Mouse (Mus musculus) retina, postnatal 7 days (tissue): Measurements from ENCODE around the gene Fxr1.
"Not testable (repeated sequence)": the region's sequence is repeated elsewhere in the genome, so short reads cannot be mapped to it uniquely, and the experiment has no call there.

Experiments
- DNase-seq: peaks from one replicate; pipeline ENCODE4 v3.0.0-alpha.2; 2012; ENCODE audit warnings: low read depth, low spot score

Gene Fxr1

GRCm38 (mm10) chr3:34019540-34020381, at the start of gene Fxr1:
Fxr1 (plus strand) TSS chr3:34019943.
- peak; percentile 83 for DNase-seq

GRCm38 (mm10) chr3:33979395-33979794, 40.3 kb upstream of the Fxr1 start:
- no peak for DNase-seq

- no peak for DNase-seq
Observed at GRCm38 (mm10) chr3:33982746-33983145, 37.0 kb upstream of the Fxr1 start.

- no peak for DNase-seq
Observed at GRCm38 (mm10) chr3:33989302-33989701, 30.4 kb upstream of the Fxr1 start.

- no peak for DNase-seq
Observed at GRCm38 (mm10) chr3:33990451-33990850, 29.3 kb upstream of the Fxr1 start.

GRCm38 (mm10) chr3:33990921-33991320, 28.8 kb upstream of the Fxr1 start:
- DNase-seq, result no peak

- DNase-seq, result no peak
Observed at GRCm38 (mm10) chr3:33993421-33994126, 26.2 kb upstream of the Fxr1 start.

GRCm38 (mm10) chr3:33994127-33994488, 25.6 kb upstream of the Fxr1 start:
- DNase-seq, result no peak

GRCm38 (mm10) chr3:34001691-34002090, 18.1 kb upstream of the Fxr1 start:
- not testable (repeated sequence) for DNase-seq

- DNase-seq, result no peak
Observed at GRCm38 (mm10) chr3:34003860-34004259, 15.9 kb upstream of the Fxr1 start.

GRCm38 (mm10) chr3:34006301-34006700, 13.4 kb upstream of the Fxr1 start:
- no peak for DNase-seq

- no peak for DNase-seq
Observed at GRCm38 (mm10) chr3:34006824-34007223, 12.9 kb upstream of the Fxr1 start.

- no peak for DNase-seq
Observed at GRCm38 (mm10) chr3:34007611-34008010, 12.1 kb upstream of the Fxr1 start.

GRCm38 (mm10) chr3:34008191-34008590, 11.6 kb upstream of the Fxr1 start:
- DNase-seq, result no peak

GRCm38 (mm10) chr3:34020382-34021258, 877 bp downstream of the Fxr1 start:
- DNase-seq, result no peak

GRCm38 (mm10) chr3:34021259-34021828, 1.6 kb downstream of the Fxr1 start:
- no peak for DNase-seq

GRCm38 (mm10) chr3:34028935-34029334, 9.2 kb downstream of the Fxr1 start:
- DNase-seq, result no peak

- no peak for DNase-seq
Observed at GRCm38 (mm10) chr3:34030601-34031000, 10.9 kb downstream of the Fxr1 start.

GRCm38 (mm10) chr3:34033720-34034364, 14.1 kb downstream of the Fxr1 start:
- no peak for DNase-seq

- no peak for DNase-seq
Observed at GRCm38 (mm10) chr3:34034803-34035202, 15.1 kb downstream of the Fxr1 start.

- no peak for DNase-seq
Observed at GRCm38 (mm10) chr3:34035706-34036105, 16.0 kb downstream of the Fxr1 start.
